Mouse (Mus musculus) E14TG2a.4 (cell line): Measurements from ENCODE around the gene Dennd4a.

ENCODE experiments used
- CTCF ChIP-seq: conservative IDR thresholded peaks from 2 replicates; pipeline ENCODE4 v1.5.1; 2014; ENCODE audit warnings: low read length
- POU5F1 ChIP-seq: IDR thresholded peaks from 2 replicates; pipeline ENCODE4 v1.6.1; 2014; ENCODE audit warnings: low read length, borderline replicate concordance

- no peak for TF ChIP-seq CTCF
- no peak for TF ChIP-seq POU5F1
Measured at GRCm38 (mm10) chr9:64913973-64914372, 102.8 kb downstream of the Dennd4a start.
